Mouse (Mus musculus) neural tube, embryonic 12.5 days (tissue): ENCODE results near the gene Col9a2. TPM values are rescaled to one million over a fixed set of nuclear protein-coding genes. Genes with fewer than 3 reads are reported as not detected.
"Not testable (repeated sequence)": the region's sequence is repeated elsewhere in the genome, so short reads cannot be mapped to it uniquely, and the experiment has no call there.

Source experiments
- ATAC-seq: fragments of 200-750 bp; cut with Nextera tagmentation; 2 replicates; pipeline ENCODE4 v1.8.0; 2017; ENCODE audit warnings: low read depth, mild to moderate bottlenecking, moderate TSS enrichment, moderate library complexity; ENCODE audit not compliant: low FRiP score
- H3K27ac ChIP-seq: fragments of 300-500 bp; sonication (generic); 2 replicates; pipeline ENCODE4 v1.5.1; 2016
- H3K27me3 ChIP-seq: fragments of 300-500 bp; sonication (generic); replicated peaks from 2 replicates; pipeline ENCODE4 v1.6.1; 2016; ENCODE audit warnings: mild to moderate bottlenecking
- H3K36me3 ChIP-seq: fragments of 300-500 bp; sonication (generic); 2 replicates; pipeline ENCODE4 v1.6.1; 2016; ENCODE audit warnings: mild to moderate bottlenecking
- H3K4me1 ChIP-seq: fragments of 300-500 bp; sonication (generic); 2 replicates; pipeline ENCODE4 v1.6.1; 2016
- H3K4me2 ChIP-seq: fragments of 300-500 bp; sonication (generic); replicated peaks from 2 replicates; pipeline ENCODE4 v1.6.1; 2016; ENCODE audit warnings: mild to moderate bottlenecking
- H3K4me3 ChIP-seq: fragments of 300-500 bp; sonication (generic); 2 replicates; pipeline ENCODE4 v1.5.1; 2016
- H3K9ac ChIP-seq: fragments of 300-500 bp; sonication (generic); 2 replicates; pipeline ENCODE4 v1.6.1; 2016; ENCODE audit warnings: mild to moderate bottlenecking
- H3K9me3 ChIP-seq: fragments of 300-500 bp; sonication (generic); 2 replicates; pipeline ENCODE4 v1.6.1; 2016; ENCODE audit warnings: mild to moderate bottlenecking
- WGBS: fragments of 180-500 bp; shearing (Covaris S2); methylation state at CpG from one replicate; pipeline ENCODE4 v1.1.7; 2016; 5-methylcytosine and 5-hydroxymethylcytosine counted together
- polyA plus RNA-seq: library from polyadenylated mRNA; unstranded; fragments of >200 nt; fragmentation: Nextera tagmentation; extraction: Ambion mirVana; gene quantifications from 2 replicates; pipeline ENCODE4 v1.2.1, GENCODE M21; 2016

The Col9a2 gene
- polyA plus RNA-seq, 1 experiment from 2014 or later: 18.0 TPM

DNA sequence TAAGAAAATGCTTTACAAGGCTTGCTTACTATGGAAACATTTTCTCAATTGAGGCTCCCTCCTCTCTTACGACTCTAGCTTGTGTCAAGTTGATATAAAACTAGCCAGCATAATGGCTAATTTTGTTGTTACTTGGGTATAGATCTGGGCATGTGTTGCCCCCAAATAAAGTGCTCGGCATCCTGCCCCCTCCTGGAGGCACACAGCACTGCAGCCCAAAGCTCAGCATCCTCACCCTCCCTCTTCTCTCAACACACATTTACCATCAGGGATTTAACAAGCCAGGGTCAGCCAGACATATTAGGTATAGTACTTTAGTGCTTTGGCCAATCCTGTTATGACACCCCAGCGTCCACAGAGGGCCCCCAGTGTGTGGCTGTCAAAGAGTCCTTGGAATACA lies 17.2 kb downstream of the Col9a2 start:
- Histone ChIP-seq H3K9me3 (no peaks in the 10 kb centered on the region), H3K36me3 (peaks cover 21% of the 10 kb centered on the region), H3K27ac (no peak overlapping the region), H3K9ac (no peak overlapping the region), H3K27me3 (peaks cover 13% of the 10 kb centered on the region), H3K4me3 (no peak overlapping the region), H3K4me2 (no peak overlapping the region), H3K4me1 (peaks cover 4% of the 10 kb centered on the region; the same call in 1 of the 2 replicates)
- 49% methylated on average over 3 of the region's 3 CpGs for whole genome bisulfite sequencing
- ATAC-seq: no peak

DNA sequence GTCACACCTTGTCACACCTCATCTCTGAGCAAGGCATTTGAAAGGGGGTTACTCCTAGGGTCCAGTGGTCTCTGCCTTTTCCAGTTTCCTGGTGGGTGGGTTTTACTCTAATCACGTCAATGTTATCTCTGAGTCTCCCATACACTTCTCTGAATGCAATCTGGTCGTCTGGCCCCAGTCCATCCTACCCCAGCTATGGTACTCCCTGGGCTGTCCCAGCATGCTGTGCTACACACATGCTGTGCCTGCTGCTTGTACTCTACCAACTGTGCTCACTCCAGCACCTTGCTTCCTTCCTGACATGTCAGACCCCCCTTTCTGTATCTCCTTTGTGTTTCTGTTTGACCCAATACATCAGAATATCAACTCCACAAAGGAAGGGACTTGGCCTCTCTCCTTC lies 17.8 kb downstream of the Col9a2 start:
- Histone ChIP-seq H3K4me3 (no peak overlapping the region), H3K36me3 (peaks cover 23% of the 10 kb centered on the region), H3K4me2 (no peak overlapping the region), H3K9ac (no peak overlapping the region), H3K27ac (no peak overlapping the region), H3K4me1 (peaks cover 1% of the 10 kb centered on the region; the same call in 1 of the 2 replicates), H3K27me3 (peaks cover 13% of the 10 kb centered on the region), H3K9me3 (no peaks in the 10 kb centered on the region)
- ATAC-seq: no peak
- WGBS: 82% methylated on average over 2 of the region's 2 CpGs

DNA sequence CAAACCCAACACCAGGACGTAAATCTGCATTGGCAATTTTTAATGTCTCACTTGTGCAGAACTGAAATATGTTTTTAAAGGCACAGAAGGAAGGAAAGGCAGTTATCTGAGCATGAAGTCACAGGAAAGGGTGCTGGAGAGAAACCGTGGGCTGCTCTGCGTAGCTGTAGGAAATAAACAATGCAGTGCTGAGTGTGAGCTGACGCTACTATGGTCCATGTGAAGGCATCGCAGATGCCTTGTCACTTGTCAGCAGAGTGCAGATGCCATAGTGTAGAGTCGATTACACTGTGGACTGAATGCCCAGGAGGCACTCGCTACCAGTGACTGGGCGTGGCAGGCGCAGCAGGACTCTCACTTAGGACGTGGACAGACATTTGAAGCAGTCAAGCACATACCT lies 20.0 kb downstream of the Col9a2 start:
- not testable (repeated sequence) for ATAC-seq, H3K4me3 ChIP-seq, H3K4me2 ChIP-seq, H3K27me3 ChIP-seq, H3K4me1 ChIP-seq, H3K9me3 ChIP-seq, H3K27ac ChIP-seq, H3K9ac ChIP-seq
- peaks cover 27% of the 10 kb centered on the region for H3K36me3 ChIP-seq
- WGBS: 92% methylated on average over 10 of the region's 10 CpGs

DNA sequence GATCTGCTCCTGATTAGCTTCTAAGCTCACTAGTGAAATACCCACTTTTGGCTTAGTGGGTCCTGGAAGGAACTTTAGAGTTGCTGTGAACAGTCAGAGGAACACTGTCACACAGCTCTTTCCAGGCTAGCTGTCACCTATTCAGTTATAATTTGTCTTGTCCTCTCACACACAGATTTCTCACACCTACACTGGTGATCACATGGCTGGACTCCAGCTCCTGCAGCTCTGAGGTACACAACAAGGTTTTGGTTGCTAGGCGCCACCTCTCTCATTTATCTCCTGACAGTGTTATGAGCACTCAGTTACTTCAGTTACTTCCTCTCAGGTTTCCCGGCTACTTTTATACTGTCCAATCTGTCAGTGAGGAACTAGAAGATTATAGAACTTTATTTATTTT lies 26.2 kb downstream of the Col9a2 start:
- H3K27ac ChIP-seq: no peak overlapping the region
- H3K4me3 ChIP-seq: no peak overlapping the region
- WGBS: 92% methylated on average over 2 of the region's 2 CpGs
- peaks cover 39% of the 10 kb centered on the region for H3K36me3 ChIP-seq
- no peak for ATAC-seq
- H3K9me3 ChIP-seq: no peaks in the 10 kb centered on the region
- H3K4me1 ChIP-seq: no peaks in the 10 kb centered on the region
- H3K4me2 ChIP-seq: no peak overlapping the region
- H3K9ac ChIP-seq: no peak overlapping the region
- H3K27me3 ChIP-seq: no peaks in the 10 kb centered on the region

DNA sequence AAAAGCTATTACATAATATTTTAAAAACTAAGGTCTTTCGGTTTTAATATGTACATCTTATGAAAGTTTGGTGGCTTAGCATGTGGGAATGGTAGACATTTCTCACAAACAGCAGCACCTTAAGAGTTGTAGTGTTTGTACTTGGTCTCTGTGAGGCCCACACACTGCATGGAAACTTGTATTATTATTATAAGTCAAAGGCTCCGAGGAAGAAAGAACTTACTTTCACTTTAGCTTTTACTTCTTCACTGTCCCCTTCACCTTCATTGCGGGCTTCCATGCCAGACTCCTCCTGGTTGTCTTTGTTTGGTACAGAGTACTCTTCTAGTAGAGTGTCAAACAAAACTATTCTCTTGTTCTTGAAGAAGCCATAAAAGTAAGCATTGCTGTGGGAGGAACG lies 35.1 kb downstream of the Col9a2 start:
- Histone ChIP-seq H3K9ac (no peak overlapping the region), H3K4me1 (no peaks in the 10 kb centered on the region), H3K9me3 (no peaks in the 10 kb centered on the region), H3K36me3 (peaks cover 53% of the 10 kb centered on the region), H3K4me2 (no peak overlapping the region), H3K27ac (no peak overlapping the region), H3K4me3 (no peak overlapping the region), H3K27me3 (no peaks in the 10 kb centered on the region)
- WGBS: 36% methylated on average over 4 of the region's 4 CpGs
- no peak for ATAC-seq

DNA sequence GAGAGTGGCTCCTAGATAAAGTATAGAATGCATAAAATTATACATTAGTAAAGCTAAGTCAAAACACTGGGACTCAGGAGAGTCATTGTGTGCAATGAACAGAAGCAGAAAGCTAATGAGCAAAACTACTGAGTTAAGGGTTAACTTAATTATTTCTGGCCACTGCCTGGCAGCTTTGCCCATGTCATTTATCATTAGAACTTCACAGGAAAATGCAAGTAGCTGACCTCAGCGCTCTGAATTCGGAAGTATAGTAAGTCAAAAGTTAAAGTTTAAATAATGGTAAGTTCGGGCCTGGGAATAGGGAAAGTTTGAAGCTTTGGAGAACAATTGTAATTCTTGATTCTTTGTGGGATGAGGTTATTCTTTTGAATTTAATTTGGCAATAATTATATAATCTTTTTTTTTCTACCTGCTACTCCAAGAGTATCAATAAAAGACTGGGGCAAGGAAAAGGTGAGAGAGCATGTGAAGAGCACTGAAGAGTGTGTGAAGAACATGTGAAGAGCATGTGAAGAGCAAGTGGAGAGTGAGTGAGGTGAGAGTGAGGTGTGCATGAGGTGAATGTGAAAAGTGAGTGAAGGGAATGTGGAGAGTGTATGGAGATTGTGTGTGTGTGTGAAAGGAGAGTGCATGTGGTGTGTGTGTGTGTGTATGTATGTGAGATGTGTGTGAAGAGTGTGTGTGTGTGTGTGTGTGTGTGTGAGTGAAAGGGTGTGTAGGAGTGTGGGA lies 38.9 kb downstream of the Col9a2 start:
- Histone ChIP-seq H3K27me3 (no peaks in the 10 kb centered on the region), H3K27ac (no peak overlapping the region), H3K4me3 (no peak overlapping the region), H3K36me3 (peaks cover 72% of the 10 kb centered on the region), H3K9ac (no peak overlapping the region), H3K4me1 (no peaks in the 10 kb centered on the region), H3K4me2 (no peak overlapping the region), H3K9me3 (no peaks in the 10 kb centered on the region)
- 79% methylated on average over 3 of the region's 3 CpGs for WGBS
- no peak for ATAC-seq

DNA sequence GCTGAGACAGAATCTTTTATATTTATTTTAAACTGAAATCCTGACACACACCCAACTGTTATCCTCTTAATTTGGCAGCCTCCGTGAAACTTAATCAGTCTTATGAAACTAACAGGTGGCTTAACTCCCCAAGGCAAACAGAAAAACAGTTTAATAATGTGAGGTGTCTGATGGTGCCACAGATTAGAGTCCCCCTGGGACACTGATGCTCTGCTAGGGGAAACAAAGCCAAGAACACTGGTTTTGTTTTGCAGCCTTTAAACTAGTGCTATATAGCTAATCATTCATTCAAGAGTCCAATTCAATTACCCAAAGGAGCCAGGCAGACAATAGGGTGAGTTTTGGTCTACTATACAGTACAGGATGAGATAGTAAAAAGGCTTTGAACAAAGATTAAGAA lies 41.2 kb downstream of the Col9a2 start:
- Histone ChIP-seq H3K4me2 (no peak overlapping the region), H3K36me3 (peaks cover 75% of the 10 kb centered on the region), H3K4me1 (no peaks in the 10 kb centered on the region), H3K4me3 (no peak overlapping the region), H3K27ac (no peak overlapping the region), H3K27me3 (no peaks in the 10 kb centered on the region), H3K9ac (no peak overlapping the region), H3K9me3 (no peaks in the 10 kb centered on the region)
- WGBS: 78% methylated on average over 1 of the region's 1 CpGs
- no peak for ATAC-seq

DNA sequence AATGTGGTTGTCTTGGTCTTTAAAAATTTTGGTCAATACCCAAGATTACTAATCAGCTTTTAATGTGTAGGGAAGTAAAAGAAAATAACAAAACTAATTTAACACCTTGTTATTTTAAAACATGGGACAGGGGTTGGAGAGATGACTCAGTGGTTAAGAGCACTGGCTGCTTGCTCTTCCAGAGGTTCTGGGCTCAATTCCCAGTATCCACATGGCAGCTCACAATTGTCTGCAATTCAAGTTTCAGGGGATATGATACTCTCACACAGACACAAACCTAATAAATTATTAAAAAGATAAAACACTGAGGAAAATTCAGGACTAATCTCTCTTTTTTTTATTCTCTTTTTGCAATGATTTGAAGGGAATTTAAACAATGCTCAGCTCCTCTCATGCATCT lies 45.3 kb downstream of the Col9a2 start:
- no peaks in the 10 kb centered on the region for H3K27me3 ChIP-seq
- ATAC-seq: no peak
- H3K9me3 ChIP-seq: no peaks in the 10 kb centered on the region
- H3K4me3 ChIP-seq: no peak overlapping the region
- no peak overlapping the region for H3K27ac ChIP-seq
- H3K36me3 ChIP-seq: peaks cover 66% of the 10 kb centered on the region
- H3K4me2 ChIP-seq: no peak overlapping the region
- no peak overlapping the region for H3K9ac ChIP-seq
- H3K4me1 ChIP-seq: no peaks in the 10 kb centered on the region

DNA sequence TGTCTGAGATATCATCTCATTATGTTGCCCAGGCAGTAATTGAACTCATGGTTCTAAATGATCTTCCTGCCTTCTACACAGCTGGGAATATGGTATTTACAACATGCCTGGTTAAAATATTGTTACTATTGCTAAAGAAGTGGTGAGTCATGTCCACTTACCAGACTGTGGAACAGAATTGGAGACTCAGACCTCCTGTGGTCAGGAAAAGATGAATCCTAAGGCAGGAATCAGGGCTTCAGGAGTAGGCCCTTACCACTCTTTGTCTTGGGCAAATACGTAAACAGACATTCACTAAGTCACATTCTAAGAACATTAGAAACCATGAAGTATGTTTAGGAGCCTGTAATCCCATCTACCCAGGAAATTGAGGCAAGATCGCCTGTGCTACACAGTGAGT lies 49.5 kb downstream of the Col9a2 start:
- peaks cover 60% of the 10 kb centered on the region for H3K36me3 ChIP-seq
- no peaks in the 10 kb centered on the region for H3K4me1 ChIP-seq
- 94% methylated on average over 2 of the region's 2 CpGs for WGBS

DNA sequence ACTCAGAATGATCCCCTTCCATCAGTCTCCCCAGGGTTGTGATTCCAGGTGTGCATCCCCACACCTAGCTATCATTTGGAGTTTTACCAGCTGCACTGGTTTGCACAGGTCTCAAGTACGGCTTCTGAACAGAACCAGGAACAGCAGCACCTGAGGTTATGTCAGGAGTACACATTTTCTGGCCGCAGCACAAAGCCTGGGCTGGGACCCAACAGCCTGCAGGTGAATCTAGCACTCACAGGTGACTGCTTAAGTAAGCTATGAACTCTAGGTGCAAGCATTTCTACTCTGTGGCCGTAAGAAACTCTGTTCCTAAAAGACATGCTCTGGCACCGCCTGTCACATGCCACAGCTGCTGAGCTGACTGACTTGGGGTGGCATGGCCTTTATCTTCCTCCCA lies 51.0 kb downstream of the Col9a2 start:
- Histone ChIP-seq H3K4me2 (no peak overlapping the region), H3K4me3 (no peak overlapping the region), H3K27me3 (no peaks in the 10 kb centered on the region), H3K36me3 (peaks cover 64% of the 10 kb centered on the region), H3K9me3 (no peaks in the 10 kb centered on the region), H3K9ac (no peak overlapping the region), H3K27ac (no peak overlapping the region), H3K4me1 (no peaks in the 10 kb centered on the region)
- 93% methylated on average over 4 of the region's 4 CpGs for WGBS
- ATAC-seq: no peak

More for the DNA sequence above, 49.5 kb downstream of the Col9a2 start:
- H3K27me3 ChIP-seq: no peaks in the 10 kb centered on the region
- no peak overlapping the region for H3K27ac ChIP-seq
- no peak overlapping the region for H3K4me2 ChIP-seq
- H3K4me3 ChIP-seq: no peak overlapping the region
- ATAC-seq: no peak
- H3K9ac ChIP-seq: no peak overlapping the region
- no peaks in the 10 kb centered on the region for H3K9me3 ChIP-seq

DNA sequence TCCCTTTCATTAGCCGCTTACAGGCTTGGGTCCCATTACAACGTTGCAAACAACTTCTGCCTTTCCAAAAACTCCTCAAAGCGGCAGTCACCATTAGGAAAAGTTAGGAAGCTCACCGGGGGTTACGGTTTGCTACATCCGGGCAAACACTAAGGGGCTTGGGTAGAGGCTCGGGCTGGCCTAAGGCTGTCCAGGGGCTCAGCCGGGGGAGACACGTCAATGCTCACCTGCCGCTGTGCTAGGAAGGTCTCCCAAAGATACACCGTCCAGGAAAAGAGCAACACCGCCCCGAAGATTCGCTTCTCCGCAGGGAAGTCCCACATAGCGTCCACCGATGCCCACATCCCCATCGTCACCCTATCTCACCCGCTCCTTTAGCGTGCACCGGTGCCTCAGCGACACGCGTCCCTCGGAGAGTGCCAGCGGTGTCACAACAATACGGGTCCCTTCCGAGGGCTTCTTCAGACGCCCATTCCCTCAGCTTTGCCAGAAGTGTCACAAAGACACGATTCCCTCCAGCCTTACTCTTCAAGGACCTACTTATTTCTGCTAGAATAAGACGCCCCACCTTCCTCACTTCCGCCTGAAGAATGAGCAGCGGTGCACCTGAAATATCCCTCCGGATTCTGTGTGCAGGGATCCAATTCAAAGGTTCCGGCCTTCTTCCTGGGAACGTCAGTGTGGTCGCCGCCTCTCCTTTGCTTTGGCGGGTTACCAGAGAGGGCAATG lies 58.6 kb downstream of the Col9a2 start, which contains the start of gene Zmpste24:
Gene Zmpste24 (minus strand): TSS at position 592 of the 729 bp plus-strand sequence.
- Histone ChIP-seq H3K4me1 (peaks cover 5% of the 10 kb centered on the region; the same call in 1 of the 2 replicates), H3K36me3 (peaks cover 25% of the 10 kb centered on the region), H3K4me2 (peak within 1 kb of the TSS; percentile 80), H3K9ac (peak within 1 kb of the TSS; percentile 69), H3K4me3 (peak within 1 kb of the TSS; percentile 72), H3K27me3 (no peaks in the 10 kb centered on the region), H3K27ac (no peak within 1 kb of the TSS), H3K9me3 (no peaks in the 10 kb centered on the region)
- under 1% methylated on average over 39 of the region's 39 CpGs for WGBS
- peak; percentile 91 for ATAC-seq

DNA sequence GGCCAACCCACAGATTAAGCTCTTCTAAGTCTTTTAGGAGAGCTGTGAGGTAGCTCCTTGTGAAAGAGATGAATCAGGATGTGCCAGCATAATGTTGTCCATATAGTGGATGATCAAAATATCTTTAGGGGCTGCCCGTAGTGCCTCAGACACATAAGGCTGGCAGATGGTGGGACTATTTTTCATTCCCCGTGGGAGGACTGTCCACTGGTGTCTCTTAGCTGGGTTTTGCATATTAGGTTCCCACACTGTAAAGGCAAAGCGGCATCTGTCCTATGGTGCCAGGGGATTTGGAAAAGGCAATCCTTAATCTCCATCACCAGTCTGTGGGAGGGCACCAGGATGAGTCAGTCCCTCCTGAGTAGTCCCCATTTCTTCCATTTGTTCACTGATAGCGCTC lies 64.1 kb downstream of the Col9a2 start:
- 84% methylated on average over 4 of the region's 4 CpGs for WGBS
- H3K4me2 ChIP-seq: no peak overlapping the region
- ATAC-seq: no peak

More for the DNA sequence above, 64.1 kb downstream of the Col9a2 start:
- Histone ChIP-seq H3K27me3 (no peaks in the 10 kb centered on the region), H3K36me3 (no peaks in the 10 kb centered on the region), H3K9ac (no peak overlapping the region), H3K4me3 (no peak overlapping the region), H3K9me3 (no peaks in the 10 kb centered on the region), H3K27ac (no peak overlapping the region), H3K4me1 (no peaks in the 10 kb centered on the region)
